Mouse (Mus musculus) bone marrow macrophage, adult 2 months (primary cell): ENCODE data around the gene Tenm3.

Experiments used
- CTCF ChIP-seq: IDR thresholded peaks from 2 replicates; pipeline ENCODE4 v1.5.1; 2012; ENCODE audit warnings: low read depth, mild to moderate bottlenecking, low read length, moderate library complexity
- POLR2A ChIP-seq: IDR thresholded peaks from 2 replicates; pipeline ENCODE4 v1.6.1; 2012; ENCODE audit warnings: mild to moderate bottlenecking, low read depth, low read length, borderline replicate concordance

- TF ChIP-seq POLR2A = no peak
- TF ChIP-seq CTCF = no peak
These were observed 197.6 kb downstream of the Tenm3 start for GRCm38 (mm10) chr8:48646110-48646509.
